Mouse (Mus musculus) CD4-positive, CD25-positive, alpha-beta regulatory T cell, adult 4 months (primary cell): ENCODE results near the gene Fcho2. TPM values are rescaled to one million over a fixed set of nuclear protein-coding genes. Genes with fewer than 3 reads are reported as not detected.
"Not testable (repeated sequence)": the region's sequence is repeated elsewhere in the genome, so short reads cannot be mapped to it uniquely, and the experiment has no call there.

Experiments
- ATAC-seq: one replicate; pipeline ENCODE4 v1.8.0; 2017
- polyA plus RNA-seq, 2 experiments: library from polyadenylated mRNA; unstranded; fragments of 100-300 nt; shearing (Covaris generic); gene quantifications; one replicate each; pipeline ENCODE4 v1.2.1; 2017

The Fcho2 gene
- 10 to 100 TPM; 40.5 to 46.8 TPM for polyA plus RNA-seq

GRCm38 (mm10) chr13:98815147-98815785, at the start of gene Fcho2:
Gene Fcho2, minus strand, starts transcription at chr13:98815449.
- ATAC-seq: peak; percentile 75

- ATAC-seq: no peak
Measured at GRCm38 (mm10) chr13:98855291-98855690, 40.0 kb upstream of the Fcho2 start.

- no peak for ATAC-seq
Measured at GRCm38 (mm10) chr13:98845794-98846193, 30.5 kb upstream of the Fcho2 start.

GRCm38 (mm10) chr13:98836423-98837088, 21.3 kb upstream of the Fcho2 start:
- ATAC-seq: peak; percentile 56

- ATAC-seq: no peak
Measured at GRCm38 (mm10) chr13:98835740-98836139, 20.5 kb upstream of the Fcho2 start.

- ATAC-seq: no peak
Measured at GRCm38 (mm10) chr13:98834723-98835122, 19.5 kb upstream of the Fcho2 start.

- ATAC-seq: no peak
Measured at GRCm38 (mm10) chr13:98834199-98834598, 18.9 kb upstream of the Fcho2 start.

GRCm38 (mm10) chr13:98832451-98833450, 17.5 kb upstream of the Fcho2 start:
- peak; percentile 42 for ATAC-seq

GRCm38 (mm10) chr13:98829026-98829425, 13.8 kb upstream of the Fcho2 start:
- not testable (repeated sequence) for ATAC-seq

GRCm38 (mm10) chr13:98825574-98825973, 10.3 kb upstream of the Fcho2 start:
- no peak for ATAC-seq

GRCm38 (mm10) chr13:98819094-98819493, 3.8 kb upstream of the Fcho2 start:
- ATAC-seq: no peak

- ATAC-seq: no peak
Measured at GRCm38 (mm10) chr13:98818205-98818604, 3.0 kb upstream of the Fcho2 start.

- ATAC-seq: no peak
Measured at GRCm38 (mm10) chr13:98817766-98818165, 2.5 kb upstream of the Fcho2 start.

- ATAC-seq: not testable (repeated sequence)
Measured at GRCm38 (mm10) chr13:98816981-98817660, 1.9 kb upstream of the Fcho2 start.

GRCm38 (mm10) chr13:98816571-98816970, 1.3 kb upstream of the Fcho2 start:
- ATAC-seq: no peak

GRCm38 (mm10) chr13:98814275-98815040, 791 bp downstream of the Fcho2 start:
- ATAC-seq: peak; percentile 27

- ATAC-seq: no peak
Measured at GRCm38 (mm10) chr13:98813596-98814274, 1.5 kb downstream of the Fcho2 start.

GRCm38 (mm10) chr13:98813167-98813566, 2.1 kb downstream of the Fcho2 start:
- ATAC-seq: no peak

- no peak for ATAC-seq
Measured at GRCm38 (mm10) chr13:98812285-98812684, 3.0 kb downstream of the Fcho2 start.

GRCm38 (mm10) chr13:98810143-98810542, 5.1 kb downstream of the Fcho2 start:
- ATAC-seq: peak; percentile 43

GRCm38 (mm10) chr13:98809087-98809486, 6.2 kb downstream of the Fcho2 start:
- ATAC-seq: no peak
